Mouse (Mus musculus) cerebellum, adult 9-10 months (tissue): Measurements from ENCODE around the gene Sema3a.

Experiments used
- DNase-seq: peaks from one replicate; pipeline ENCODE4 v3.0.0; 2022

Sema3a gene

DNA sequence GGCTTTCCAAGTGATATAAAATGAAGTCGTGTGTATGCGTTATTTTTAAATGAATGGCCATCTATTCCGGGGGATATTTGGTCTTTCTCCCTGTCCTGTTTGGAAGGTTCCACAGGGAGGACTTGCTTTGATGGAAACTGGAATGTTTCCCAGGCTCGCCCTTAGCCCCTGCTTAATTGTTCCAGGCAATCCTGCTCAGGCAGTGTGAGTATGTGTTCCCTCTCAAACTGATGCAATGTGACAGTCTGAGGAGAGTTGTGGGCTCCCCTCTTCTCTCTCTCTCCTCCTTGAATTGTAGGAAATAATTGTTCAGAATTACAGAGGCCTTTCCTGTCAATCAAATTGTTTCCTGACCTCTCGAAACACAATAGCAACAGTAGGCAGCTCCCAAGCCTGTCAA lies 202.1 kb downstream of the Sema3a start:
- DNase-seq: no peak

DNA sequence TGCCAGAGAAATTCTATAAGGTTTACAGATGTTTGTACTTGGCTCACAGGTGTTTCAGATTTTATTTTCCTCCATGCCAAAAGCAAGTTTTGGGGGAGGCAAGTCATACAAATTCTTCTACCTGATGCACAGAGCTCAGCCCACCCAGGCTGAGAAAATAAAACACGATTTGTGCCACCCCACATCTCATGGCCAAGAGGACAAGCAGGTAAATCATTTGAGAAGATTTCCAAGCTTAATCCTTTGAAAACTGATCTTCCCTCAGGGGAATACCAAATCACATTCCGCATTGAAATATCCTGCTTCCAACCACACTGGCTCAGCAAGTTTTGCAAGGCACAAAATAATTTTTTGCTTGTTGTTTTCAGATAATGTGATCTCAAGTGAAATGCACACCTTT lies 206.2 kb downstream of the Sema3a start:
- no peak for DNase-seq

DNA sequence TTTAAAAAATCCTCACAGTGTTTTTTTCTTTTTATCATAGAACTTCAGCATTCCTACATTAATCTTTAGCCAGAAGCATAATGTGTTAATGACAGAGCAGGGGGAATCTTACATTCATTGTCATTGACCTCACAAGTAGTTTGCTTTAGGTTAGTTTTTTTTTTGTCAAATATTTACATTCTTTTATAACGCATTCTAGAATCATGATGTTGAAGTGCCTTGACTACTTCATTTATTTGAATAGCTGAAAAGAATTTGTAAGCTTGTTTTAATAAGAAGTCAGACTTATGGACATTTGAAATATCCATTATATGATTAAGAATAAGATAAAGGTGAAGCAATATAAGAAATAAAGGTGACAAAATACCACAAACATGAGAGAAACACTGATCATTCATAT lies 212.5 kb downstream of the Sema3a start:
- DNase-seq: no peak

- DNase-seq: no peak
Observed at GRCm38 (mm10) chr5:13347068-13347467, 221.9 kb downstream of the Sema3a start.

GRCm38 (mm10) chr5:13351611-13352010 lies 226.4 kb downstream of the Sema3a start:
- no peak for DNase-seq

DNA sequence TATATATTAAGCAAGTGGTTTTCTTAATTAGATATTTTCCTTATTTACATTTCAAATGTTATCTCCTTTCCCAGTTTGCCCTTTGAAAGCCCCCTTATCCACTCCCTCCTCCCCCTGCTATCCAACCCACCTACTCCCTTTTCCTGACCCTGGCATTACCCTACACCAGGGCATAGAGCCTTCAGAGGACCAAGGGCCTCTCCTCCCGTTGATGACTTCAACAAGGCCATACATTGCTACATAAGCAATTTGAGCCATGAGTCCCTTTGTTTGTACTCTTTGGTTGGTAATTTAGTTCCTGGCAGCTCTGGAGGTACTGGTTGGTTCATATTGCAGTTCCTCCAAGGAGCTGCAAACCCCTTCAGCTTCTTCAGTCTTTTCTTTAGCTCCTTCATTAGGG lies 227.8 kb downstream of the Sema3a start:
- DNase-seq: no peak

DNA sequence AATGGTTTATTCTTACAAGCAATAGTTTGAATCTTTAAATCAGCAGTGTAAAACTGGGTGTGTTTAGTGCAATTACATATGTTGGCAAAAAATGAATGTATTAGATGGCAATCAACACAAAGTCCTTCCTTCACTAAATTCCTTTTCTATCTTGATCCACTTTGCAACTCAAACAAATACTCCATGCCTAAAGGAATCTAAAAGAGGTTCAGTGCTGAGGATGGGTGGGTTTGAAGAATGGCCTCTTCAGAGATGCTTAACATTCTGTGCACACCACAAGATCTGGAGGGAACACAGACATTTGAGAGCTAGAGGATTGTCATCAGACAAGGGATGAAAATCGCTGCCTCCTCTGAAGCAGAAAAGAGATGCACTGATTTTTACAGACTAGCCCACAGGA lies 228.3 kb downstream of the Sema3a start:
- no peak for DNase-seq

GRCm38 (mm10) chr5:13354913-13355312 lies 229.7 kb downstream of the Sema3a start:
- no peak for DNase-seq

- no peak for DNase-seq
Observed at GRCm38 (mm10) chr5:13358770-13359169, 233.6 kb downstream of the Sema3a start.

- no peak for DNase-seq
Observed at GRCm38 (mm10) chr5:13360711-13361110, 235.5 kb downstream of the Sema3a start.

DNA sequence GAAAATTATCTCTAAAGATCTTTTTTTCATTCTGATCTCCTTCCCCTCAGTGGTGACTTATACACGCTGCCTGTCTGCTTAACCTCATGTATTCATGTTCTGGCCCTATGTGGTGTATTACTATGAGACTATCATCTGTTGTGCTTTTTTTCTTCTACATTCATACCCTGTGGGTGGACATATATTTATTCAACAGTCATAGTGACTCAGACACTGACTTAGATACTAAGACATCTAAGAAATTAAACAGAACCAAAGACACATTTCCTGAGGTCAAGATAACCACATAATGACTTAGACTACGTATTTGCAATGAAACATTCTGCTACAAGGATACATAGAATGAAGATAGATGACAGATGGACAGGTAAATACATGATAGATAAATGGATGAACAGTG lies 239.9 kb downstream of the Sema3a start:
- DNase-seq: no peak

- DNase-seq: no peak
Observed at GRCm38 (mm10) chr5:13379223-13379622, 254.0 kb downstream of the Sema3a start.

GRCm38 (mm10) chr5:13384047-13384446 lies 258.8 kb downstream of the Sema3a start:
- DNase-seq: no peak

GRCm38 (mm10) chr5:13384714-13385113 lies 259.5 kb downstream of the Sema3a start:
- DNase-seq: no peak

DNA sequence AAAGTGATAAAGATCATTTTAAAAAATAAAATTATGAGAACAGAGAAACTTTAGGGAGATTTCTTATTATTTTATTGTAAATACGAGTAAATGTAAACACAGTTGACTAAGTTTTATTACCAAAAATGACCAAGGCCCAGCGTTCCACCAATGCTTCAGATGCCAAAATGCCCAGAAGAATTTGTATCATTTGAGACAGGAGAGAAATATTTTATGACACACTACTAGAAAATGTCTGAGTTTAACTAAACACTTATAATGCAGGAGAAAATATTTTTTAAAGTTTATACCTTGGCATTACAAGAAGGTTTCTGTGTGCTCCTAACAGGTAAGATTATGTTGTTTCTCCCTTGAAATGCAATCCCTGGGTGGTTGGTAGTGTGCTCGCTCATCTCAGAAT lies 261.4 kb downstream of the Sema3a start:
- DNase-seq: no peak

GRCm38 (mm10) chr5:13387679-13388078 lies 262.5 kb downstream of the Sema3a start:
- DNase-seq: no peak

DNA sequence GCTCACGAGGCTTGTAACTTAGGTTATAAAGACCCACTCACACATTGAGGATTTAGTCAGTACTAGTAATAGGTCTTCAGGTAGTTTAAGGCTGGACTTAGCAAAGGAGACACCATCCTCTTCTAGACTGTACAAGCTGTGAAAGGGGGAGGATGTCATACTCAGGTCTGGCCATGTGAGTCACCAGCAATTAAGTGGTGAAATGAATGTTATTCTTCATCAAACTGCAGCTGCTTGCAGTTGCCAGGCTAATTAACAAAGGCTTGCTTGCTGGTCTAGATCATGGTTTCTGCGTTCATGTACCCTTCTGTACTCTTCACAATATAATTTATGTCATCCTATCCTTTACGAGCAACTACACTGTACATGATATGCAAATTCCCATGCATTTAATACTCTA lies 264.8 kb downstream of the Sema3a start:
- DNase-seq: no peak

DNA sequence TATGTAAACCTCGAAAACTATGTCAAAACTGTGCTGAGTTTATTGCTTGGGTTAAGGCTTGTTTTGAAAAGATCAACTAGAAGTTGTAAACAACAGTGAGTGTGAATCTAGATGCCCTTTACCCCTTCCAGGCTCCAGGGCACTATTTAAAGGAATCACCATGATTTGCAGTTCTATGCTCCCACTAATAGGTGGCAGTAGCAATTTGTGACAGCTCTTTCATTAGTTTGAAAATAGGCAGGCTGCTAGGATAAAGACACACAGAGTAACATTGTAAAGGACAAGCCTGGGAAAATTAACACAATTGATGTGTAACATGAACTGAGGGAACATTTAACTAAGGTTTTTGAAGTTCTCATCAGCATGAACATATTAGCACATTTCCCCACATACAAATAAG lies 280.2 kb downstream of the Sema3a start:
- DNase-seq: no peak

DNA sequence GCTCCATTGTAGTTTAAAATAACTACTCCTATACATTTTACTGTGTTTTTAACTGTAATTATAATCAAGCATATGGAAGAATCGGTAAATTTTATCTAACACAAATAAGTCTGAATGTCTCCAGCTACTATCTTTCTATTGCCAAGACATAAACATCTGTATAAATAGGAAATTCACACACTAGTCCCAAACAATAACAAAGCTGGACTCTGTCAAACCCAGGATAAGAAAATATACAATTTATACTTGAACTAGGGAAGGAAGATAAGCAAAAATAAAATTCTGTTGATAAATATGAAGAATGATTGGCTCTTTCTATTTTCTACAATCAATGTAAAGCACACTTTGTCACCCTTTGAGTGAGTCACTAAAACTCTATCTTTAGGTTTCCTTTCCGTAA lies 280.9 kb downstream of the Sema3a start:
- no peak for DNase-seq

GRCm38 (mm10) chr5:13411920-13412319 lies 286.7 kb downstream of the Sema3a start:
- no peak for DNase-seq

DNA sequence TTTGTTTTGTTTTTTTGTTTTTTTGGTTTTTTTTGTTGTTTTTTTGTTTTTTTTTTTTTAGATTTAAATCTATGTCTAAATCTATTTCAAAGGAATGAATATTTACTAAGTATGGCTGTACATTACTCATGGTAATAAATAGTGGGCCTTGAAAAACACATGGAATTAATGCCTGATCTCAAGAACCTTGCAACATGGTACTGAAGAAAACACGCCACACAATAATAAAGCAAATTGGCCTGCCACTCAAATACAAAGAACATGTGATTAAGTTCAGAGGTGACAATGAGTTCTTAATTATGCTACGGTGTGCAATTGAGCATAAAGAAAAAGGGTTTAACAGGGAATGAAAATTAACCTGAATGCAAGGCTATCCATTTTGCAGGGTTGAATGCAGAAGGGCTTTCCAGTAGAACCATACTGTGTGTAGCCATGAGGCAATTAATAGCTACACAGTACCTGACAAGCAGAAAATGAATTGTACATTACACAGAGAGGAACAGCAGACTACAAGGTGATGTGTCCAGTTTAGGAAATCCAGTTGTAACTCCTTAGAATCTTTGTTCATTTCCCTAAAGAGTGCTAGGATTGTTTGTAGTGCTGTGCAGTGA lies 288.8 kb downstream of the Sema3a start:
- DNase-seq: no peak

GRCm38 (mm10) chr5:13416960-13417710 lies 291.9 kb downstream of the Sema3a start:
- no peak for DNase-seq

GRCm38 (mm10) chr5:13421276-13421925 lies 296.2 kb downstream of the Sema3a start:
- peak; percentile 48 for DNase-seq

- DNase-seq: peak; percentile 25
Observed at GRCm38 (mm10) chr5:13428702-13429101, 303.5 kb downstream of the Sema3a start.
